9 mouse cellular contexts compared by ENCODE assay signal in genomic region chr5:37082420-37082819, GRCm38 (mm10). TPM values are rescaled to one million over a fixed set of nuclear protein-coding genes. Genes with fewer than 3 reads are reported as not detected.
DNase-seq lines count a peak whose midpoint lies in the region; ATAC-seq and TF ChIP-seq lines count a peak whose summit lies in the region.
"Had no signal": no experiment of that assay in that cellular context is flagged by ENCODE, and none has a peak within 500 bp of the region (broad histone marks: within the 10 kb centered on the region; RNA-seq: fewer than 3 reads in every experiment).

No protein-coding gene starts in this region.

- no peak overlapping the region for H3K9ac ChIP-seq in embryonic facial prominence, embryonic 11.5 days (replicated peaks; ENCODE audit: low read length)
- no peak overlapping the region for H3K9ac ChIP-seq in kidney, postnatal 0 days (ENCODE audit: low read depth, low read length)

- TF ChIP-seq CTCF in kidney, postnatal 0 days (IDR thresholded peaks at IDR 0.05; ENCODE audit: low read depth): no peak

- WGBS in embryonic facial prominence, embryonic 11.5 days: 10% methylated on average over 3 of the region's 3 CpGs
- WGBS in kidney, postnatal 0 days: 18% methylated on average over 3 of the region's 3 CpGs

- no peak overlapping the region for H3K4me2 ChIP-seq in embryonic facial prominence, embryonic 11.5 days (ENCODE audit: low read depth, low read length)
- H3K4me2 ChIP-seq in kidney, postnatal 0 days (ENCODE audit: low read length): no peak overlapping the region

- no peaks in the 10 kb centered on the region for H3K9me3 ChIP-seq in embryonic facial prominence, embryonic 11.5 days (replicated peaks; ENCODE audit: control insufficient read depth, low read length)
- no peaks in the 10 kb centered on the region for H3K9me3 ChIP-seq in kidney, postnatal 0 days (replicated peaks; ENCODE audit: low read length)

- H3K4me1 ChIP-seq in embryonic facial prominence, embryonic 11.5 days (ENCODE audit: control insufficient read depth, insufficient read depth, low read length): no peaks in the 10 kb centered on the region
- no peaks in the 10 kb centered on the region for H3K4me1 ChIP-seq in kidney, postnatal 0 days (replicated peaks; ENCODE audit: insufficient read depth, low read length)

- no peak for ATAC-seq in embryonic facial prominence, embryonic 11.5 days (replicated peaks; ENCODE audit: insufficient number of reproducible peaks, low FRiP score, low TSS enrichment, low read depth)
- no peak for ATAC-seq in kidney, postnatal 0 days (replicated peaks; ENCODE audit: low FRiP score, low read depth)

- no peak overlapping the region for H3K4me3 ChIP-seq in embryonic facial prominence, embryonic 11.5 days (ENCODE audit: low read depth, low read length)
- H3K4me3 ChIP-seq in kidney, postnatal 0 days (replicated peaks; ENCODE audit: low read depth, low read length): no peak overlapping the region

- H3K36me3 ChIP-seq in embryonic facial prominence, embryonic 11.5 days (replicated peaks; ENCODE audit: control insufficient read depth, insufficient read depth, low read depth, low read length): no peaks in the 10 kb centered on the region
- no peaks in the 10 kb centered on the region for H3K36me3 ChIP-seq in kidney, postnatal 0 days (ENCODE audit: insufficient read depth, low read length)

- peak; percentile 41 for DNase-seq in heart, postnatal 4 days
- DNase-seq in heart, adult 9 months (ENCODE audit: low spot score in 2 of 2): no peak
- peak; percentile 13 for DNase-seq in CD4-positive helper T cell, adult 2 months (ENCODE audit: low read depth, low spot score)
- DNase-seq in embryonic facial prominence, embryonic 11.5 days (ENCODE audit: low spot score): peak; percentile 36
- DNase-seq in kidney, postnatal 0 days (ENCODE audit: low spot score): peak; percentile 42
- peak; percentile 75 for DNase-seq in retina, postnatal 1 day
- DNase-seq in urinary bladder, postnatal 4 days (ENCODE audit: low spot score in 2 of 2): no peak
- DNase-seq in adrenal gland, postnatal 4 days (ENCODE audit: low spot score in 2 of 2): no peak

- H3K27me3 ChIP-seq in embryonic facial prominence, embryonic 11.5 days (ENCODE audit: control insufficient read depth, insufficient read depth, low read length): no peaks in the 10 kb centered on the region
- H3K27me3 ChIP-seq in kidney, postnatal 0 days (ENCODE audit: insufficient read depth, low read length): no peaks in the 10 kb centered on the region

- H3K27ac ChIP-seq in embryonic facial prominence, embryonic 11.5 days (replicated peaks; ENCODE audit: low read depth, low read length): no peak overlapping the region
- H3K27ac ChIP-seq in kidney, postnatal 0 days: no peak overlapping the region
- H3K27ac ChIP-seq: macrophage had no signal

RNA-seq across cellular contexts. Expression of gene Gm1043, which starts 2.8 kb away (rescaled TPM):
- total RNA-seq in heart, postnatal 4 days (2021): not detected
- not detected in 2 replicates for polyA plus RNA-seq in embryonic facial prominence, embryonic 11.5 days (2014; fragmentation: Nextera tagmentation; extraction: Ambion mirVana)
- not detected in 2 replicates for polyA plus RNA-seq in kidney, postnatal 0 days (2015; fragmentation: Nextera tagmentation; extraction: Ambion mirVana)
- 1 to 10 TPM in 1 of 2 experiments, under 1 TPM in 1; 0.62 to 1.1 TPM for total RNA-seq in adrenal gland, postnatal 4 days (2021)
- polyA plus RNA-seq: macrophage had no signal

Comparison
In these comparisons a context has a peak if more than half of its experiments do, and no peak if none do; other contexts are left out.
1. DNase-seq: peak in heart, postnatal 4 days (single experiment), CD4-positive helper T cell, adult 2 months (single experiment), embryonic facial prominence, embryonic 11.5 days (single experiment), kidney, postnatal 0 days (single experiment) and retina, postnatal 1 day (single experiment); none in heart, adult 9 months (0 of 2), urinary bladder, postnatal 4 days (0 of 2) and adrenal gland, postnatal 4 days (0 of 2).